ENCODE assay signal across 9 mouse cellular contexts in the genomic region with DNA sequence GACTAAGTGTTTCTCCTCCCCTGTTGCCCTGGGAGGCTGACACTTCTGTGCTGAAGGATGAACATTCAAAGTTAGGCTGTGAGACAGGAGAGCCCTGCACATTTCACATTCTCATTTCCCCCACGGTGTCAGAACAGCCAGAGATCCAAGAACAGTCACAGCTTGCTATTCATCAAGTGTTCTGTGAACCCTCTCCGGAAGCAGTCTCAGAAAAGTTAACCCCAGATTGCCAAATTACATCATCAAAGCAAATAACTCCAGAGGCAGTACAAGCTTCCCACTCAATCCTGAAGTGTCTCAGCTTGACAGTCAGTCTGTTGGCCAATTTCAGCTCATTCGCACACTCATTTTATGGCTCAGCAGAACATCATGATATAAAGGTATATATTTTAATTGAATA. TPM values are rescaled to one million over a fixed set of nuclear protein-coding genes. Genes with fewer than 3 reads are reported as not detected.
DNase-seq lines count a peak whose midpoint lies in the region; ATAC-seq lines count a peak whose summit lies in the region.
"Had no signal": no experiment of that assay in that cellular context is flagged by ENCODE, and none has a peak within 500 bp of the region (broad histone marks: within the 10 kb centered on the region; RNA-seq: fewer than 3 reads in every experiment).

No protein-coding gene starts in this region.

- peak overlapping the region; percentile 78 for H3K4me2 ChIP-seq in forebrain, embryonic 15.5 days (replicated peaks)
- no peak overlapping the region for H3K4me2 ChIP-seq in hindbrain, embryonic 11.5 days (replicated peaks; ENCODE audit: low read depth, low read length)

- H3K4me3 ChIP-seq in forebrain, embryonic 15.5 days: peak overlapping the region; percentile 50
- no peak overlapping the region for H3K4me3 ChIP-seq in hindbrain, embryonic 11.5 days (ENCODE audit: low read depth, low read length)

- ATAC-seq in forebrain, embryonic 15.5 days (replicated peaks): peak; percentile 64
- peak; percentile 30; the same call in 1 of the 2 replicates for ATAC-seq in hindbrain, embryonic 11.5 days (ENCODE audit: low FRiP score)
- ATAC-seq in megakaryocyte progenitor cell, adult 5-6 weeks (replicated peaks; ENCODE audit: poor library complexity): peak; percentile 53
- ATAC-seq in erythroid progenitor cell, adult 5-6 weeks (replicated peaks; ENCODE audit: low FRiP score, poor library complexity, severe bottlenecking): no peak
- ATAC-seq in activated CD4-positive, CD25-positive, alpha-beta regulatory T cell, adult 4 months: no peak

- no peaks in the 10 kb centered on the region for H3K27me3 ChIP-seq in forebrain, embryonic 15.5 days
- no peaks in the 10 kb centered on the region for H3K27me3 ChIP-seq in hindbrain, embryonic 11.5 days (ENCODE audit: control insufficient read depth, insufficient read depth, low read length)

- H3K36me3 ChIP-seq in forebrain, embryonic 15.5 days: no peaks in the 10 kb centered on the region
- H3K36me3 ChIP-seq in hindbrain, embryonic 11.5 days (ENCODE audit: control insufficient read depth, insufficient read depth, low read length): no peaks in the 10 kb centered on the region

- H3K9ac ChIP-seq in forebrain, embryonic 15.5 days (replicated peaks): no peak overlapping the region
- no peak overlapping the region for H3K9ac ChIP-seq in hindbrain, embryonic 11.5 days (ENCODE audit: low read depth, low read length)

- peaks cover 14% of the 10 kb centered on the region for H3K4me1 ChIP-seq in forebrain, embryonic 15.5 days
- H3K4me1 ChIP-seq in hindbrain, embryonic 11.5 days (replicated peaks; ENCODE audit: control insufficient read depth, insufficient read depth, low read length): no peaks in the 10 kb centered on the region

- 4% methylated on average over 3 of the region's 3 CpGs for WGBS in forebrain, embryonic 15.5 days
- 16% methylated on average over 3 of the region's 3 CpGs for WGBS in hindbrain, embryonic 11.5 days

- H3K27ac ChIP-seq in forebrain, embryonic 15.5 days (replicated peaks): peak overlapping the region; percentile 73
- H3K27ac ChIP-seq in hindbrain, embryonic 11.5 days (ENCODE audit: low read depth, low read length): no peak overlapping the region

- DNase-seq in right cerebral cortex, adult 18-20 months: peak; percentile 49
- DNase-seq in right cerebral cortex, postnatal 14 days: no peak
- DNase-seq in hindbrain, embryonic 11.5 days (ENCODE audit: low spot score): peak; percentile 14
- peak; percentile 23 to 28 for DNase-seq in left cerebral cortex, adult 8-10 months (ENCODE audit: low spot score in 2 of 2)

- no peaks in the 10 kb centered on the region for H3K9me3 ChIP-seq in forebrain, embryonic 15.5 days
- H3K9me3 ChIP-seq in hindbrain, embryonic 11.5 days (ENCODE audit: control insufficient read depth, low read length): no peaks in the 10 kb centered on the region
- H3K9me3 ChIP-seq: megakaryocyte, embryonic 14.5 days had no signal

RNA-seq across cellular contexts. Expression of a gene that starts 0.6 kb away (rescaled TPM):
- polyA plus RNA-seq in forebrain, embryonic 15.5 days (2015; fragmentation: Nextera tagmentation; extraction: Ambion mirVana): 0.77 and 1.0 TPM in 2 replicates
- 0.64 and 0.71 TPM in 2 replicates for polyA plus RNA-seq in hindbrain, embryonic 11.5 days (2014; fragmentation: Nextera tagmentation; extraction: Ambion mirVana)
- 10 to 100 TPM; 11.0 to 11.6 (median 11.4) TPM for total RNA-seq in left cerebral cortex, adult 8-10 months (2022)
- 0.10 and 0.20 TPM in 2 replicates for total RNA-seq in megakaryocyte progenitor cell, adult 5-6 weeks (2015)
- total RNA-seq in megakaryocyte progenitor cell, adult 5-6 weeks (2017): 0.04 TPM in 1 of 2 replicates, not detected in the other
- 0.42 TPM in 1 of 2 replicates, not detected in the other for total RNA-seq in erythroid progenitor cell, adult 5-6 weeks (2015; ENCODE audit: low replicate concordance)
- total RNA-seq in erythroid progenitor cell, adult 5-6 weeks (2017; ENCODE audit: low replicate concordance): not detected in 2 replicates
- not detected for polyA plus RNA-seq in activated CD4-positive, CD25-positive, alpha-beta regulatory T cell, adult 4 months (2017; shearing (Covaris generic))

Comparison
In these comparisons a context has a peak if more than half of its experiments do, and no peak if none do; other contexts are left out.
1. ATAC-seq: peak in forebrain, embryonic 15.5 days (single experiment), hindbrain, embryonic 11.5 days (single experiment) and megakaryocyte progenitor cell, adult 5-6 weeks (single experiment); none in erythroid progenitor cell, adult 5-6 weeks (single experiment) and activated CD4-positive, CD25-positive, alpha-beta regulatory T cell, adult 4 months (single experiment).
2. RNA of a gene that starts 0.6 kb away (total RNA-seq): 11.0 to 11.6 TPM in left cerebral cortex, adult 8-10 months; 0.42 TPM in erythroid progenitor cell, adult 5-6 weeks and 0.04 to 0.20 TPM in megakaryocyte progenitor cell, adult 5-6 weeks; every median in the first group is over 4 times any median in the second.